Mouse (Mus musculus) testis, adult 10 weeks (tissue): Measurements from ENCODE around the gene Foxp2. TPM values are rescaled to one million over a fixed set of nuclear protein-coding genes. Genes with fewer than 3 reads are reported as not detected.

Experiments
- polyA plus RNA-seq: library from polyadenylated mRNA; stranded (reverse); fragments of 350-450 nt; fragmentation: Illumina TruSeq; extraction: RNeasy Lipid Tissue Mini Kit (QIAGEN cat#74804); gene quantifications from one replicate; pipeline ENCODE4 v1.2.3, GENCODE M21; 2014; ENCODE audit warnings: low read depth, low replicate concordance

Foxp2 gene
- polyA plus RNA-seq = 0.84 TPM

GRCm38 (mm10) chr6:14901183-14901970 is at the start of gene Foxp2:
Foxp2 (plus strand) TSS chr6:14901349.

Other genes with a start within 250 kb of the Foxp2 start
- 2.4 TPM for gene Ppp1r3a, start 146.1 kb upstream of the Foxp2 start, polyA plus RNA-seq